Mouse (Mus musculus): Measurements from ENCODE around the gene Map2k5.

DNA sequence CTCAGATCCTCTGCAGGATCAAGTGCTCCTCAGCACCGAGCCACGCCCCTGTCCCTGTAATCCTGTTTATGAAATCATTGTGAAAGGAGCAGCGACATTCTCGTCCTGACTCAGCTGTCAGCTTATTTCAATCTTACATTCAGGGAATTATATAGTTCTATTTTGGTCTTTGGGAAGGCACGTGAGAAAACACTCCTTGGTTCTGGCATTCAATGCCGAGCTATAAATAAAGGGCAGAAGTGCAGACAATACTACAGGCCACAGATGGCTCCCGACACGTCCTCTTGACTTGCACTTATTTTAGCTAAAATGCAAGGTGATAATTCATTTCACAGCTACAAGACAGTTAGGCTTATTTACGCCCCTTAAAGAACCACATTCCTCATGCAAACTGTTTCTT lies 182.9 kb downstream of the Map2k5 start:
- no peak for TF ChIP-seq CTCF (IDR thresholded peaks at IDR 0.05; ENCODE audit: insufficient read depth, low read depth, low read length)
- TF ChIP-seq POLR2A (IDR thresholded peaks at IDR 0.05; ENCODE audit: insufficient read depth, low read depth, low read length), result no peak

Data from olfactory bulb, adult 2 months (tissue).